Mouse (Mus musculus) limb, embryonic 15.5 days (tissue): ENCODE results near the gene Tubgcp2. TPM values are rescaled to one million over a fixed set of nuclear protein-coding genes. Genes with fewer than 3 reads are reported as not detected.

Source experiments
- ATAC-seq: fragments of 200-750 bp; cut with Nextera tagmentation; 2 replicates; pipeline ENCODE4 v1.8.0; 2017; ENCODE audit warnings: low read depth, moderate TSS enrichment; ENCODE audit not compliant: insufficient number of reproducible peaks, low FRiP score, low TSS enrichment
- H3K27ac ChIP-seq: fragments of 300-500 bp; sonication (generic); 2 replicates; pipeline ENCODE4 v1.5.1; 2015; ENCODE audit warnings: moderate library complexity, mild to moderate bottlenecking, inconsistent platforms
- H3K27me3 ChIP-seq: fragments of 300-500 bp; sonication (generic); 2 replicates; pipeline ENCODE4 v1.6.1; 2015; ENCODE audit warnings: inconsistent platforms
- H3K36me3 ChIP-seq: fragments of 300-500 bp; sonication (generic); 2 replicates; pipeline ENCODE4 v1.6.1; 2015; ENCODE audit warnings: inconsistent platforms
- H3K4me1 ChIP-seq: fragments of 300-500 bp; sonication (generic); 2 replicates; pipeline ENCODE4 v1.6.1; 2015; ENCODE audit warnings: inconsistent platforms
- H3K4me2 ChIP-seq: fragments of 300-500 bp; sonication (generic); 2 replicates; pipeline ENCODE4 v1.6.1; 2015; ENCODE audit warnings: mild to moderate bottlenecking, inconsistent platforms
- H3K4me3 ChIP-seq: fragments of 300-500 bp; sonication (generic); 2 replicates; pipeline ENCODE4 v1.5.1; 2015; ENCODE audit warnings: mild to moderate bottlenecking, inconsistent platforms
- H3K9ac ChIP-seq: fragments of 300-500 bp; sonication (generic); 2 replicates; pipeline ENCODE4 v1.6.1; 2015; ENCODE audit warnings: inconsistent platforms
- H3K9me3 ChIP-seq: fragments of 300-500 bp; sonication (generic); 2 replicates; pipeline ENCODE4 v1.6.1; 2016; ENCODE audit warnings: inconsistent platforms
- WGBS: fragments of 180-500 bp; shearing (Covaris S2); methylation state at CpG from one replicate; pipeline ENCODE4 v1.1.7; 2015; 5-methylcytosine and 5-hydroxymethylcytosine counted together
- polyA plus RNA-seq: library from polyadenylated mRNA; unstranded; fragments of >200 nt; fragmentation: Nextera tagmentation; extraction: Ambion mirVana; gene quantifications from 2 replicates; pipeline ENCODE4 v1.2.1, GENCODE M21; 2015

The Tubgcp2 gene
- polyA plus RNA-seq, 1 experiment from 2014 or later = 51.9 TPM

GRCm38 (mm10) chr7:139993532-139993931, 42.9 kb downstream of the Tubgcp2 start:
- ATAC-seq = no peak
- 76% methylated on average over 6 of the region's 6 CpGs for WGBS
- no peak overlapping the region for H3K9ac ChIP-seq
- no peaks in the 10 kb centered on the region for H3K27me3 ChIP-seq
- H3K9me3 ChIP-seq = no peaks in the 10 kb centered on the region
- H3K4me2 ChIP-seq = no peak overlapping the region
- H3K27ac ChIP-seq = no peak overlapping the region
- peaks cover 36% of the 10 kb centered on the region for H3K36me3 ChIP-seq
- H3K4me3 ChIP-seq = no peak overlapping the region
- no peaks in the 10 kb centered on the region for H3K4me1 ChIP-seq

GRCm38 (mm10) chr7:139992406-139992805, 44.1 kb downstream of the Tubgcp2 start, which contains the start of gene Adam8:
Gene Adam8 (minus strand): TSS chr7:139992562.
- H3K4me1 ChIP-seq = no peaks in the 10 kb centered on the region
- H3K27me3 ChIP-seq = no peaks in the 10 kb centered on the region
- 21% methylated on average over 7 of the region's 7 CpGs for WGBS
- H3K9ac ChIP-seq = no peak within 1 kb of the TSS
- peaks cover 25% of the 10 kb centered on the region for H3K36me3 ChIP-seq
- no peak within 1 kb of the TSS for H3K27ac ChIP-seq
- no peak within 1 kb of the TSS for H3K4me3 ChIP-seq
- no peaks in the 10 kb centered on the region for H3K9me3 ChIP-seq
- ATAC-seq = no peak
- no peak within 1 kb of the TSS for H3K4me2 ChIP-seq

GRCm38 (mm10) chr7:139990864-139991394, 45.5 kb downstream of the Tubgcp2 start:
- H3K4me3 ChIP-seq = no peak overlapping the region
- no peaks in the 10 kb centered on the region for H3K27me3 ChIP-seq
- H3K9ac ChIP-seq = no peak overlapping the region
- WGBS = 74% methylated on average over 8 of the region's 8 CpGs
- no peaks in the 10 kb centered on the region for H3K4me1 ChIP-seq
- no peak overlapping the region for H3K27ac ChIP-seq
- H3K9me3 ChIP-seq = no peaks in the 10 kb centered on the region
- H3K4me2 ChIP-seq = no peak overlapping the region
- H3K36me3 ChIP-seq = peaks cover 10% of the 10 kb centered on the region
- ATAC-seq = no peak

GRCm38 (mm10) chr7:139988272-139988671, 48.2 kb downstream of the Tubgcp2 start:
- H3K9me3 ChIP-seq = no peaks in the 10 kb centered on the region
- no peaks in the 10 kb centered on the region for H3K36me3 ChIP-seq
- H3K27me3 ChIP-seq = no peaks in the 10 kb centered on the region
- H3K4me3 ChIP-seq = no peak overlapping the region
- H3K27ac ChIP-seq = no peak overlapping the region
- no peak overlapping the region for H3K9ac ChIP-seq
- H3K4me1 ChIP-seq = no peaks in the 10 kb centered on the region
- WGBS = 83% methylated on average over 9 of the region's 9 CpGs
- no peak for ATAC-seq
- no peak overlapping the region for H3K4me2 ChIP-seq

- no peak overlapping the region for H3K27ac ChIP-seq
- H3K36me3 ChIP-seq = no peaks in the 10 kb centered on the region
- no peak overlapping the region for H3K4me3 ChIP-seq
- no peaks in the 10 kb centered on the region for H3K9me3 ChIP-seq
- no peaks in the 10 kb centered on the region for H3K27me3 ChIP-seq
- H3K4me2 ChIP-seq = no peak overlapping the region
- no peak for ATAC-seq
- no peak overlapping the region for H3K9ac ChIP-seq
- 93% methylated on average over 11 of the region's 11 CpGs for WGBS
- H3K4me1 ChIP-seq = no peaks in the 10 kb centered on the region
Measured at GRCm38 (mm10) chr7:139984505-139984904, 52.0 kb downstream of the Tubgcp2 start.

- H3K4me2 ChIP-seq = no peak overlapping the region
- WGBS = 77% methylated on average over 11 of the region's 11 CpGs
- no peaks in the 10 kb centered on the region for H3K36me3 ChIP-seq
- H3K9ac ChIP-seq = no peak overlapping the region
- H3K4me3 ChIP-seq = no peak overlapping the region
- H3K27me3 ChIP-seq = no peaks in the 10 kb centered on the region
- H3K27ac ChIP-seq = no peak overlapping the region
- no peaks in the 10 kb centered on the region for H3K9me3 ChIP-seq
- no peak for ATAC-seq
- peaks cover 12% of the 10 kb centered on the region for H3K4me1 ChIP-seq
Measured at GRCm38 (mm10) chr7:139982058-139982457, 54.4 kb downstream of the Tubgcp2 start.

- Histone ChIP-seq H3K9me3 (no peaks in the 10 kb centered on the region), H3K4me1 (peaks cover 12% of the 10 kb centered on the region), H3K4me2 (no peak overlapping the region), H3K9ac (no peak overlapping the region), H3K27ac (no peak overlapping the region), H3K27me3 (no peaks in the 10 kb centered on the region), H3K36me3 (no peaks in the 10 kb centered on the region), H3K4me3 (no peak overlapping the region)
- 56% methylated on average over 3 of the region's 3 CpGs for WGBS
- ATAC-seq = no peak
Measured at GRCm38 (mm10) chr7:139980778-139981177, 55.7 kb downstream of the Tubgcp2 start.

- peak overlapping the region; percentile 76 for H3K4me2 ChIP-seq
- no peaks in the 10 kb centered on the region for H3K9me3 ChIP-seq
- ATAC-seq = no peak
- peak overlapping the region; percentile 49 for H3K4me3 ChIP-seq
- H3K27me3 ChIP-seq = no peaks in the 10 kb centered on the region
- H3K27ac ChIP-seq = no peak overlapping the region
- 38% methylated on average over 13 of the region's 13 CpGs for WGBS
- H3K9ac ChIP-seq = peak overlapping the region; percentile 33
- H3K4me1 ChIP-seq = peaks cover 12% of the 10 kb centered on the region
- H3K36me3 ChIP-seq = no peaks in the 10 kb centered on the region
Measured at GRCm38 (mm10) chr7:139979011-139979719, 57.3 kb downstream of the Tubgcp2 start.

GRCm38 (mm10) chr7:139978278-139978892, 58.1 kb downstream of the Tubgcp2 start, which contains the start of gene 6430531B16Rik:
Gene 6430531B16Rik (minus strand): TSS chr7:139978755.
- peak within 1 kb of the TSS; percentile 33 for H3K9ac ChIP-seq
- peak within 1 kb of the TSS; percentile 76 for H3K4me2 ChIP-seq
- WGBS = 4% methylated on average over 32 of the region's 32 CpGs
- no peaks in the 10 kb centered on the region for H3K36me3 ChIP-seq
- H3K4me1 ChIP-seq = peaks cover 12% of the 10 kb centered on the region
- H3K9me3 ChIP-seq = no peaks in the 10 kb centered on the region
- H3K4me3 ChIP-seq = peak within 1 kb of the TSS; percentile 49
- peak; percentile 84 for ATAC-seq
- no peak within 1 kb of the TSS for H3K27ac ChIP-seq
- H3K27me3 ChIP-seq = no peaks in the 10 kb centered on the region

GRCm38 (mm10) chr7:139975471-139975870, 61.0 kb downstream of the Tubgcp2 start:
- no peak overlapping the region for H3K4me3 ChIP-seq
- no peak overlapping the region for H3K27ac ChIP-seq
- H3K36me3 ChIP-seq = no peaks in the 10 kb centered on the region
- H3K9ac ChIP-seq = no peak overlapping the region
- no peak for ATAC-seq
- H3K27me3 ChIP-seq = no peaks in the 10 kb centered on the region
- H3K4me2 ChIP-seq = no peak overlapping the region
- no peaks in the 10 kb centered on the region for H3K9me3 ChIP-seq
- 49% methylated on average over 5 of the region's 5 CpGs for WGBS
- H3K4me1 ChIP-seq = peaks cover 17% of the 10 kb centered on the region

GRCm38 (mm10) chr7:139974307-139974706, 62.2 kb downstream of the Tubgcp2 start:
- H3K9me3 ChIP-seq = no peaks in the 10 kb centered on the region
- no peaks in the 10 kb centered on the region for H3K36me3 ChIP-seq
- ATAC-seq = no peak
- WGBS = 81% methylated on average over 10 of the region's 10 CpGs
- peaks cover 19% of the 10 kb centered on the region for H3K4me1 ChIP-seq
- H3K27ac ChIP-seq = no peak overlapping the region
- no peaks in the 10 kb centered on the region for H3K27me3 ChIP-seq
- no peak overlapping the region for H3K4me2 ChIP-seq
- no peak overlapping the region for H3K4me3 ChIP-seq
- no peak overlapping the region for H3K9ac ChIP-seq

GRCm38 (mm10) chr7:139972923-139973331, 63.5 kb downstream of the Tubgcp2 start:
- ATAC-seq = no peak
- Histone ChIP-seq H3K4me2 (no peak overlapping the region), H3K36me3 (no peaks in the 10 kb centered on the region), H3K4me1 (0 out of 2 replicates have a peak, but pooled peaks cover 9% of the 10 kb centered on the region), H3K9me3 (no peaks in the 10 kb centered on the region), H3K27me3 (no peaks in the 10 kb centered on the region), H3K27ac (no peak overlapping the region), H3K9ac (no peak overlapping the region), H3K4me3 (no peak overlapping the region)
